Mouse (Mus musculus): ENCODE measurements around the gene Sub1.

Sub1 gene

GRCm38 (mm10) chr15:12010602-12011044 is 13.8 kb upstream of the Sub1 start:
- no peak for DNase-seq (ENCODE audit: low spot score)

- no peak for DNase-seq (ENCODE audit: low spot score)
Observed at GRCm38 (mm10) chr15:12009712-12010601, 13.2 kb upstream of the Sub1 start.

GRCm38 (mm10) chr15:12008894-12009293 is 12.1 kb upstream of the Sub1 start:
- DNase-seq (ENCODE audit: low spot score) = no peak

- no peak for DNase-seq (ENCODE audit: low spot score)
Observed at GRCm38 (mm10) chr15:12007971-12008800, 11.4 kb upstream of the Sub1 start.

- no peak for DNase-seq (ENCODE audit: low spot score)
Observed at GRCm38 (mm10) chr15:12007421-12007820, 10.6 kb upstream of the Sub1 start.

GRCm38 (mm10) chr15:12006169-12006568 is 9.4 kb upstream of the Sub1 start:
- no peak for DNase-seq (ENCODE audit: low spot score)

GRCm38 (mm10) chr15:11995815-11996201 is 975 bp downstream of the Sub1 start:
- DNase-seq (ENCODE audit: low spot score) = peak; percentile 89

GRCm38 (mm10) chr15:11994921-11995814 is 1.6 kb downstream of the Sub1 start:
- DNase-seq (ENCODE audit: low spot score) = peak; percentile 23

- no peak for DNase-seq (ENCODE audit: low spot score)
Observed at GRCm38 (mm10) chr15:11994006-11994405, 2.8 kb downstream of the Sub1 start.

- DNase-seq (ENCODE audit: low spot score) = no peak
Observed at GRCm38 (mm10) chr15:11991552-11992113, 5.2 kb downstream of the Sub1 start.

GRCm38 (mm10) chr15:11988580-11988979 is 8.2 kb downstream of the Sub1 start:
- no peak for DNase-seq (ENCODE audit: low spot score)

GRCm38 (mm10) chr15:11987892-11988291 is 8.9 kb downstream of the Sub1 start:
- DNase-seq (ENCODE audit: low spot score) = no peak

- DNase-seq (ENCODE audit: low spot score) = no peak
Observed at GRCm38 (mm10) chr15:11981985-11982384, 14.8 kb downstream of the Sub1 start.

- no peak for DNase-seq (ENCODE audit: low spot score)
Observed at GRCm38 (mm10) chr15:11981501-11981900, 15.3 kb downstream of the Sub1 start.

GRCm38 (mm10) chr15:11978175-11978574 is 18.6 kb downstream of the Sub1 start:
- no peak for DNase-seq (ENCODE audit: low spot score)

- DNase-seq (ENCODE audit: low spot score) = no peak
Observed at GRCm38 (mm10) chr15:11977071-11977470, 19.7 kb downstream of the Sub1 start.

GRCm38 (mm10) chr15:11975836-11976235 is 20.9 kb downstream of the Sub1 start:
- no peak for DNase-seq (ENCODE audit: low spot score)

GRCm38 (mm10) chr15:11971854-11972420 is 24.8 kb downstream of the Sub1 start:
- DNase-seq (ENCODE audit: low spot score) = peak; percentile 46

GRCm38 (mm10) chr15:11970621-11971020 is 26.2 kb downstream of the Sub1 start:
- no peak for DNase-seq (ENCODE audit: low spot score)

GRCm38 (mm10) chr15:11968851-11969250 is 27.9 kb downstream of the Sub1 start:
- DNase-seq (ENCODE audit: low spot score) = no peak

- no peak for DNase-seq (ENCODE audit: low spot score)
Observed at GRCm38 (mm10) chr15:11966367-11966766, 30.4 kb downstream of the Sub1 start.

All from ovary, adult 18-20 months (tissue).